Mouse (Mus musculus) liver, postnatal 0 days (tissue): ENCODE results near the gene Celf2.

ENCODE experiments used
- CTCF ChIP-seq: sonication (generic); IDR thresholded peaks from 2 replicates; pipeline ENCODE4 v1.5.1; 2016; ENCODE audit warnings: antibody characterized with exemption, low read depth
- EP300 ChIP-seq: IDR thresholded peaks from 2 replicates; pipeline ENCODE4 v1.6.1; 2016; ENCODE audit warnings: antibody characterized with exemption, low read depth, mild to moderate bottlenecking

- TF ChIP-seq CTCF (no peak), EP300 (no peak)
These were observed 253.3 kb downstream of the Celf2 start for GRCm38 (mm10) chr2:7256023-7256422.
